Mouse (Mus musculus): ENCODE results near the gene Rnaset2a. TPM values are rescaled to one million over a fixed set of nuclear protein-coding genes. Genes with fewer than 3 reads are reported as not detected.
"Not testable (repeated sequence)": the region's sequence is repeated elsewhere in the genome, so short reads cannot be mapped to it uniquely, and the experiment has no call there.

The Rnaset2a gene
- total RNA-seq, 2 experiments from 2014 or later: 41.7 to 42.4 TPM

GRCm38 (mm10) chr17:8140210-8140609 is 7.7 kb downstream of the Rnaset2a start:
- DNase-seq: not testable (repeated sequence)

DNA sequence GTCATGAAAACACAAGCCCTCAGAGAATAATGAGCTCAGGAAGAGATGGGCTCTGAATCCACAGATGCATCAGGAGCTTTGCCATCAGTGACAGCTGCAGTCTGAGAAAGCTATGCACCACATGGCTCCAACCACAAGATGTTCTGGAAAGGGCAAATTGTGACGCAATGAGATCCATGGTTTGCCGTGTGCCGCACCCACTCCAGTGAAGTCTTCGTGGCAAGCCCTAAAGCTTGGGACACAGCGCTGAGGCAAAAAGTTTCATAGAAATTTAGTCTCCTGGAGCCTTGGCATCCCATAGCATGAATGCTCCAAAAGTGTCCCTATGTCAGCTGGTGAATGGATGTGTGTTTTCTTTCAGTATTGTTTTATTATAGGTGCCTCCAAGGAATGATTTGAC is 9.8 kb downstream of the Rnaset2a start:
- not testable (repeated sequence) for DNase-seq

- not testable (repeated sequence) for DNase-seq
These were observed 17.0 kb downstream of the Rnaset2a start for GRCm38 (mm10) chr17:8130849-8131248.

DNA sequence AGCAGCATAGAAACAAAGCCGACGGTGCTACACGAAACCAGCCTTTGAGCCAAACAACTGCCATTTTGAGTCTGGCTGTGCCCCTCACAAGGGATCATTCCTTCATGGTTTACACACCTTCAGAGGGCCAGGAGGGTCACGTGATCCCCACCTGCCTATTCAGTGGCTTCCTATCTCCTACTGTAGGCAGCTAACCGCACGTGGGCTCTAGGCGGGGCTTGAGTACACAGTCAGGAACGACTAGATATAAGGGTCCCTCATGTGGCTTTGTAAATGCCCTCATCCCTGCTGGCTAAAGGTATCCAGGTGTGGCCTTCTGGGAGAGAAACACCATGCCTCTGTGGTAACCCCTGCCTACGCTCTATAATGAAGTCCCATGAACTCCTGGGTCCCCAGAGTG is 18.3 kb downstream of the Rnaset2a start:
- DNase-seq: not testable (repeated sequence)

GRCm38 (mm10) chr17:8128326-8128993 is 19.4 kb downstream of the Rnaset2a start:
- DNase-seq: not testable (repeated sequence)

DNA sequence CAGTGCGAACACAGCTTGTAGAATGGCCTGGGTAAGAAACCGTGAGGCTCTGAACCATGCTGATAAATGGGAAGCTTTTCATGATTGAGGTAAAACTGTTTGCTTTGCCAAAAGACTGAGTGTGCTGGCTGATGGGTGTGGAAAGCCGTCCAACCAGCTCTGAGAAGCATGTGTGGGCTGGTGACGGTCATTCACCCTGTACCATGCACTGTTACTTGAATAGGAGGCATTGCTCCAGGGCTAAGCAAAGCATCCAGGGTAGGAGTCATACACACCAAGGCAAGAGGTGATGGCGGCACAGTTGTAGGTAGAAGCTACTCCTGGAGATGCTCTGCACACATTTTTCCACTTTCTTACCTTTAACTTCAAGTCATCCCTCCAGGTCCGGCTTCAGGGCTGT is 23.3 kb downstream of the Rnaset2a start:
- DNase-seq: not testable (repeated sequence)

GRCm38 (mm10) chr17:8122974-8123373 is 24.9 kb downstream of the Rnaset2a start:
- DNase-seq: not testable (repeated sequence)

- not testable (repeated sequence) for DNase-seq
These were observed 31.0 kb downstream of the Rnaset2a start for GRCm38 (mm10) chr17:8116928-8117327.

DNA sequence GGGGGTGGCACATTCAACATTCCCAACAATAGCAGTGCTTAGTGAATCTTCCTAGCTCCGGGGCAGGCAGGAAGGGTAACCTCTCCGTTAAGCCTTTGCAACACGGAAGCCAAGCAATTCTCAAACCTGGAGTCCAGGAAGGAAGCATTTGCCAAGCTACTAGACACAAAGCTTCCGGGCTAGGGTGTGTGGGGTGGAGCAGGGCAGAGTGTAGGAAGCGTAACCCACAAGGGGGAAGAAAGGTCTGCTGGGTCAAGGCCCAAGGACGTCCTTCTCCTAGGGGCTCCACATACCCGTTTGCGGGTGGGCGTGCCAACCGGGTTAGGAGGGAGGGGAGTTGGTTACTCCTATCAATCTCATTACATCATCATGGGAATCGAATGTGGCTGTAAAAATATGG is 31.5 kb downstream of the Rnaset2a start:
- DNase-seq: peak; percentile 22

- not testable (repeated sequence) for DNase-seq
These were observed 35.7 kb downstream of the Rnaset2a start for GRCm38 (mm10) chr17:8112199-8112598.

DNA sequence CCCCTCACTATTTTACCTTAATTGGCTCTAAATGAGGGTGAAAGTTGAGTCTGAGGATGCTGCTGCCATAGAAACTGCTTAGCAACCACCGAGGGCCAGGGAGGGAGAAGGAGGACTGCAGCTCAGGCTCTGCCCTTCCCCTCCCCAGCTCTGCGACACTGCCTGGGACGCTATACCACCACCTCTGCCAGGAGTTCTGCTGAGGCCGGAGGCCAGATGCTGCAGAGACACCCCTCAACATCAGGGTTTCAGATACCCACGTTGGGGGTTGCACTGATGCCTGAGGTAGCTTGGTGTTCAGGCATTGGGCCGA is 46.6 kb downstream of the Rnaset2a start:
- not testable (repeated sequence) for DNase-seq

- not testable (repeated sequence) for DNase-seq
These were observed 47.2 kb downstream of the Rnaset2a start for GRCm38 (mm10) chr17:8100405-8101296.

DNA sequence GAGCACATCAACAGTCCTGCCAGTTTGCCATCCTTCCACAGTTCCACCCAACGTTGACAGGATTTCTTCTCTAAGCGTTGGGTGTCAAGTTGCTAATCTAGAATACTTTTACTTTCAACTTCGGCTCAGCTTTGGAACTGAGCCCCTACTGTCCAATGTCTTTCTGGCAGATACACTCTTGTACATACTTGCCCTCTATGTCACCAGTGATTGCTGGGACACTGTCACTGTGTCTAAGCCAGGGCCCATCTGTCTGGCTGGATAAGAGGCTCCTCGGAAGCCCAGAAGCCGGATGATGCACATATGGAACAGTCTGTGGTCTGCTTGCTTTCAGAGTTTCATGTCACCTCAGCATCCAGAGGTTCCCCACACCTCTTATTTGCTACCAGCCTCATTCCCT is 51.7 kb downstream of the Rnaset2a start:
- DNase-seq: not testable (repeated sequence)

DNA sequence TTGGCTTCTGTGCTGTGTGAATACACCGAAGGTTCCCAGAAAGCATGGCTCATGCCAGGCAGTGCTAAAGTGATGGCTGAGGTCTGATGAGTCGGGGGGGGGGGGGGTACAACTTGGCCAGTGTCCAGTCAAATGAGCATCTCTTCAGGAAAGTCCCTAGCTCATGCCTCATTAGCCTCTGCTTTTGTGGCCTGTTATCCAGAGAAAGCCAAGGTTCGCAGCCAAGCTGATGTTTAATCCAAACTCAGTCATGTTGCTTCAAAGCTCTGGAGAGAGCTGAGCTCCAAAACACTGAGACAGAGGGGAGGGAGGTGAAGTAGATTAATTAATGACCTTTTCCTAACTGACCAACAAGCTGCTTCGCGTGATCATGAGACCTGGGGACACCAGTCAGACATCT is 52.2 kb downstream of the Rnaset2a start:
- DNase-seq: not testable (repeated sequence)

DNA sequence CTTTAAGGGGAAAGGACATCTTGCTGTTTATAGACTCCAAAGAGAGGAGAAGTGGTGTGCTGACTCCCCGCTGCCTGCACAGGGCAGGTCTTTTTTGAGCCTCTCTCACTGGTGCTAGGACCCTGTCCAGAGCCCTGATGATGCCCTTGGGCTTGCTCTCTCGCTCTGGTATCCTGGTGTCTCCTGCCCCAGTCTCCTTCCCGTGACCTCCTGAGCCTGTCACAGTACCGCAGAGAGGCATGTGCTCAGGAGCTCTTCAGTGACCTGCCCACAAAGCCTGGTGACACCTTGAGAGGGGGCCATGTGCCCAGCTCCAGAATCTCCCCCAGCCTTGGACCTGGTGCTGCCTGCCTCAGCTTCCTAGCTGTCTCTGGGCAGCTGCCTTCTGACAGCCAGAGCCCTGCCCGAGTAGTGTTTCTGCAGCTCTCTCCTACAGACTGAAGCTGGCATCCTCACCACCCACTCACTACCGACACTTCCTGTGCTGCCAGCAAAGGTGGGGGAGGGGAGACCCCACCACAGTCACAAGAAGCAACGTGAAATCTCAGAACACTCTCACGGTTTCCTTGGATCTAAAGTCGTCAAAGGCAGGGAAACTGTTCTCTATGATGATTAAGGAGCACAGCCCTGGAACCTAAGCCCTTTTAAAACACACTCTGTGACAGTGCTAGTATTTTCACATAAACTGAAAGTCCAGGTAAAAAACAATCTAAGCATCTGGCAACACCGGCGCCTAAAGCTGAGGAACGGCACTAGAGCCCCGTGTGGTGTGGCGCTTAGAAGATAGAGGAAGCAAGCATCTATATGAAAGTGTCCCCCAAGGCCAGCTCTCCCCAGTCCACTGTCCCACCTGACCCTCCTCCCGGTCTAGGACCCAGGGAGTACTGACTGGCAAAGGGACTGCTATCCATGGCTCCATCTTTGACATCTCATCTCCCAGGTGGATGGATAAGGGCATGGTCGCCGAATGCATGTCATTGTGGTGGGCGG is 55.1 kb downstream of the Rnaset2a start:
- not testable (repeated sequence) for DNase-seq

DNA sequence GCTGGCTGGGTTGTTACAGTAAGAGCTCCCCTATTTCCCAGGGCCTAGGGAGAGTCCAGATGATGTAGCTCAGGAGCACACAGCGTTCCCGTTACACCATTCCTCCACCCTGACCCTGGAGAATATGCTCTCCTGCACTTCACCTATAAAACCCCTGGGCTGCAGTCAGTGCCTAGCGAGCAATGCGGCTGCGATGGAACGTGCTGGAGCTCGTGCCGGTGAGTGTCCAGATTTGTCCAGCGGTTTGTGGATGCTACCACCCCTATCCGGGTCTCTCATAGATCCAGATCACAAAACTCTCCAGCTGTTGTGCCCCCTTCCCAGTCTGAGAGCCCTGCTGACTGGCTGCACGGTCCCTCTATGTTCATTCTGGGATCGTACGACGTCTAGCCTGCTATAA is 56.6 kb downstream of the Rnaset2a start:
- DNase-seq: not testable (repeated sequence)

DNA sequence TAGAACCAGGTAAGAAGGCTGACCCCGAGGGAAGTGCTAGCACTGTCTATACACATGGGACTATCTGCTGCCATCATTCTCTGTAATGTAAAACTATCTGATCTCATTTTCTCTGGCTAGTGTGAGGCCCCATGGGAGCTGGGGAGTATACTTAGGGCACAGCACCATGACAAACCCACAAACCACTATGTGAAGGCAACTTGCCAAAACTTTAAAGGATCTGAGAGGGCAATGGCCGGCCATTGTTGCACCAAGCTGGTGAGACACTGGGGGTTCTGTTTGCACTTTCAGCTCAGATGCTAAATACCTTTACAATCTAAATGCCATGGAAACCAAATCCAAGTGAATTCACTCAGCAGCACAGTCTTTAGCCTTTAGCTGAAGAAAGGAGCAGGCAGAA is 78.0 kb downstream of the Rnaset2a start:
- not testable (repeated sequence) for DNase-seq

Other genes with a start within 250 kb of the Rnaset2a start
- gene Tagap, start 222.1 kb downstream of the Rnaset2a start, total RNA-seq (2021): 1 to 10 TPM; 4.5 to 4.6 TPM
- gene Rsph3a, start 202.5 kb downstream of the Rnaset2a start, total RNA-seq (2021): 10 to 100 TPM; 43.0 to 43.9 TPM
- gene Gm49673, start 309 bp downstream of the Rnaset2a start, total RNA-seq (2021): under 1 TPM in 1 of 2 experiments, not detected in 1; 0.39 TPM
- gene Fgfr1op, start 17.4 kb upstream of the Rnaset2a start, total RNA-seq (2021): 10 to 100 TPM; 14.2 to 22.8 TPM
- gene Ccr6, start 87.9 kb upstream of the Rnaset2a start, total RNA-seq (2021): under 1 TPM; 0.61 to 0.93 TPM
- 100 to 1,000 TPM; 347 to 385 TPM for gene Mpc1, start 134.8 kb upstream of the Rnaset2a start, total RNA-seq (2021)
- 10 to 100 TPM; 38.4 to 45.0 TPM for gene Sft2d1, start 163.0 kb upstream of the Rnaset2a start, total RNA-seq (2021)
- under 1 TPM; 0.24 to 0.45 TPM for gene Prr18, start 189.4 kb upstream of the Rnaset2a start, total RNA-seq (2021)
- gene T2, start 207.9 kb upstream of the Rnaset2a start, total RNA-seq (2021): under 1 TPM in 1 of 2 experiments, not detected in 1; 0.18 TPM